Mouse (Mus musculus): ENCODE data around the gene Pet117. TPM values are rescaled to one million over a fixed set of nuclear protein-coding genes. Genes with fewer than 3 reads are reported as not detected.

Pet117 gene
- polyA plus RNA-seq, 1 experiment from 2014 or later: not detected

DNA sequence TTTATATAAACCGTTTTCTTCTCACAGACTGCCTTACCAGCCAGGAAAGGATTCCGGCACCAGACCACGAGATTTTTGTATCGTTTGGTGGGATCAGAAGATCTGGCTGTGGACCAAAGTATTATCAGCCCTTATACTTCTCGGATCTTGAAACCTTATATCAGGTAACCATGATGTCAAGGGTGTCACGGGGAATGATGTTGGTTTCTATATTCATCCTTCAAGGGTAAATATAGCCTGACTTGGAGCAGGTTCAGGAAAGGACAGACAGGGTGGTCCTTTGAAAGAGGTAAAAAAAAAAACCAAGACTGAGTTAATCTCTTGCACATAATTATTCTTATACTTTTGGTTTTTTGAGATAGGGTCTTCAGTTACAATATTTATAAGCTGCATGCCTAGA, 31.9 kb downstream of the Pet117 start:
- Histone ChIP-seq H3K9ac (ENCODE audit: low read length) (no peak overlapping the region), H3K36me3 (ENCODE audit: control insufficient read depth, insufficient read depth, low read length) (peaks cover 7% of the 10 kb centered on the region; the same call in 1 of the 2 replicates), H3K4me2 (no peak overlapping the region), H3K4me3 (ENCODE audit: low read depth, low read length) (no peak overlapping the region), H3K4me1 (ENCODE audit: control insufficient read depth, insufficient read depth, low read length) (no peaks in the 10 kb centered on the region), H3K9me3 (ENCODE audit: control insufficient read depth, low read length) (no peaks in the 10 kb centered on the region), H3K27me3 (ENCODE audit: control insufficient read depth, insufficient read depth, low read length) (no peaks in the 10 kb centered on the region), H3K27ac (ENCODE audit: low read depth, low read length) (no peak overlapping the region)
- 95% methylated on average over 6 of the region's 6 CpGs for WGBS
- DNase-seq (ENCODE audit: low spot score, missing footprints): no peak
- ATAC-seq (ENCODE audit: low FRiP score): no peak

DNA sequence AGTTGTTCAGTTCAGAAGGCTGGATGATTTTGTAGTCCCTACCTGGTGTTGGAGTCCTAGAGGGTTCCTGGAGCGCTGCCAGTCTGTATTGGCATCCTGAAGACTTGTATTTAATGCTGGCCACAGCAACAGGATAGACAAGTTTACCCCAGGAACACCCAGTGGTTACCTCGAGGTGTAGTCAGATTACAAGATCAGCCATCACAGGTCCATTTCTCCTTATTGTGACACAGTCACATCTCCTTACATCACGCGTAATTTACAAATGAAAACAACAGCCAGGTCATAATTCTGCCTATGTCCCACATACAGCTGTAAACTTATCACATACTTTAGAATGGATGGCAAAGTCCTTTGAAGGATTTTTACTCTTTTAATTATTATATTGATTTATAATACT, 40.2 kb downstream of the Pet117 start:
- Histone ChIP-seq H3K9me3 (ENCODE audit: control insufficient read depth, low read length) (no peaks in the 10 kb centered on the region), H3K36me3 (ENCODE audit: control insufficient read depth, insufficient read depth, low read length) (peaks cover 21% of the 10 kb centered on the region), H3K27ac (ENCODE audit: low read depth, low read length) (no peak overlapping the region), H3K4me2 (no peak overlapping the region), H3K4me1 (ENCODE audit: control insufficient read depth, insufficient read depth, low read length) (no peaks in the 10 kb centered on the region), H3K27me3 (ENCODE audit: control insufficient read depth, insufficient read depth, low read length) (no peaks in the 10 kb centered on the region), H3K4me3 (ENCODE audit: low read depth, low read length) (no peak overlapping the region), H3K9ac (ENCODE audit: low read length) (no peak overlapping the region)
- DNase-seq (ENCODE audit: low spot score, missing footprints) (no peak), ATAC-seq (ENCODE audit: low FRiP score) (no peak)
- 94% methylated on average over 4 of the region's 4 CpGs for WGBS

GRCm38 (mm10) chr2:144410603-144411002, 41.8 kb downstream of the Pet117 start:
- peaks cover 21% of the 10 kb centered on the region for H3K36me3 ChIP-seq (ENCODE audit: control insufficient read depth, insufficient read depth, low read length)
- ATAC-seq (ENCODE audit: low FRiP score): no peak
- no peak overlapping the region for H3K4me2 ChIP-seq
- no peak overlapping the region for H3K4me3 ChIP-seq (ENCODE audit: low read depth, low read length)
- WGBS: 93% methylated on average over 3 of the region's 3 CpGs
- H3K4me1 ChIP-seq (ENCODE audit: control insufficient read depth, insufficient read depth, low read length): no peaks in the 10 kb centered on the region
- H3K27ac ChIP-seq (ENCODE audit: low read depth, low read length): no peak overlapping the region
- H3K9ac ChIP-seq (ENCODE audit: low read length): no peak overlapping the region
- no peaks in the 10 kb centered on the region for H3K9me3 ChIP-seq (ENCODE audit: control insufficient read depth, low read length)
- DNase-seq (ENCODE audit: low spot score, missing footprints): no peak
- H3K27me3 ChIP-seq (ENCODE audit: control insufficient read depth, insufficient read depth, low read length): no peaks in the 10 kb centered on the region

DNA sequence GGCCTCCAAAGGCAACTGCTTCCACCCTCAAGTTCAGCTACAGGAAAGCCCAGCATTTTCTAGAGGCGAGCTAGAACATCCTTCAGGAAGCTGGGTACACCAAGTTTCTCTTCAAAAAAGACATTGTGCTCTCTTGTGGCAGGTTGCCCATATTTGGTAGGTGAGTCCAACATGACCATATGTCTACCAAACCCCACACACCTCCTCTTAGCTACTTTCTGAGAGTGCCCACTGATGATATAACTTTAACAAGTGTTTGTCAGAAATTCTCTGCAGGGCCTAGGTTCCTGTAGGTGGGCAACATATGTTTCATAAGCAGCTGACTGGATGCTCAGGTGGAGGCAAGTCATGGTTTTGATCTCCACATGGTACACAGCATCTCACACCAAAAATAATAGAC, 45.9 kb downstream of the Pet117 start:
- H3K9me3 ChIP-seq (ENCODE audit: control insufficient read depth, low read length): no peaks in the 10 kb centered on the region
- H3K4me1 ChIP-seq (ENCODE audit: control insufficient read depth, insufficient read depth, low read length): no peaks in the 10 kb centered on the region
- no peak overlapping the region for H3K4me3 ChIP-seq (ENCODE audit: low read depth, low read length)
- no peak overlapping the region for H3K9ac ChIP-seq (ENCODE audit: low read length)
- 92% methylated on average over 1 of the region's 1 CpGs for WGBS
- H3K27ac ChIP-seq (ENCODE audit: low read depth, low read length): no peak overlapping the region
- ATAC-seq (ENCODE audit: low FRiP score) (no peak), DNase-seq (ENCODE audit: low spot score, missing footprints) (no peak)
- H3K27me3 ChIP-seq (ENCODE audit: control insufficient read depth, insufficient read depth, low read length): no peaks in the 10 kb centered on the region
- H3K36me3 ChIP-seq (ENCODE audit: control insufficient read depth, insufficient read depth, low read length): peaks cover 2% of the 10 kb centered on the region; the same call in 1 of the 2 replicates
- no peak overlapping the region for H3K4me2 ChIP-seq

- no peak overlapping the region for H3K9ac ChIP-seq (ENCODE audit: low read length)
- H3K4me3 ChIP-seq (ENCODE audit: low read depth, low read length): no peak overlapping the region
- no peaks in the 10 kb centered on the region for H3K9me3 ChIP-seq (ENCODE audit: control insufficient read depth, low read length)
- ATAC-seq (ENCODE audit: low FRiP score): no peak
- DNase-seq (ENCODE audit: low spot score, missing footprints): no peak
- no peak overlapping the region for H3K27ac ChIP-seq (ENCODE audit: low read depth, low read length)
- no peaks in the 10 kb centered on the region for H3K27me3 ChIP-seq (ENCODE audit: control insufficient read depth, insufficient read depth, low read length)
- 47% methylated on average over 8 of the region's 8 CpGs for WGBS
- no peak overlapping the region for H3K4me2 ChIP-seq
- H3K4me1 ChIP-seq (ENCODE audit: control insufficient read depth, insufficient read depth, low read length): no peaks in the 10 kb centered on the region
- H3K36me3 ChIP-seq (ENCODE audit: control insufficient read depth, insufficient read depth, low read length): no peaks in the 10 kb centered on the region
Measured at GRCm38 (mm10) chr2:144416859-144417258, 48.1 kb downstream of the Pet117 start.

GRCm38 (mm10) chr2:144418062-144418461, 49.3 kb downstream of the Pet117 start:
- Histone ChIP-seq H3K9ac (ENCODE audit: low read length) (no peak overlapping the region), H3K4me2 (no peak overlapping the region), H3K27ac (ENCODE audit: low read depth, low read length) (no peak overlapping the region), H3K4me1 (ENCODE audit: control insufficient read depth, insufficient read depth, low read length) (no peaks in the 10 kb centered on the region), H3K4me3 (ENCODE audit: low read depth, low read length) (no peak overlapping the region), H3K36me3 (ENCODE audit: control insufficient read depth, insufficient read depth, low read length) (no peaks in the 10 kb centered on the region), H3K9me3 (ENCODE audit: control insufficient read depth, low read length) (no peaks in the 10 kb centered on the region), H3K27me3 (ENCODE audit: control insufficient read depth, insufficient read depth, low read length) (no peaks in the 10 kb centered on the region)
- DNase-seq (ENCODE audit: low spot score, missing footprints) (no peak), ATAC-seq (ENCODE audit: low FRiP score) (no peak)
- WGBS: 26% methylated on average over 2 of the region's 2 CpGs

DNA sequence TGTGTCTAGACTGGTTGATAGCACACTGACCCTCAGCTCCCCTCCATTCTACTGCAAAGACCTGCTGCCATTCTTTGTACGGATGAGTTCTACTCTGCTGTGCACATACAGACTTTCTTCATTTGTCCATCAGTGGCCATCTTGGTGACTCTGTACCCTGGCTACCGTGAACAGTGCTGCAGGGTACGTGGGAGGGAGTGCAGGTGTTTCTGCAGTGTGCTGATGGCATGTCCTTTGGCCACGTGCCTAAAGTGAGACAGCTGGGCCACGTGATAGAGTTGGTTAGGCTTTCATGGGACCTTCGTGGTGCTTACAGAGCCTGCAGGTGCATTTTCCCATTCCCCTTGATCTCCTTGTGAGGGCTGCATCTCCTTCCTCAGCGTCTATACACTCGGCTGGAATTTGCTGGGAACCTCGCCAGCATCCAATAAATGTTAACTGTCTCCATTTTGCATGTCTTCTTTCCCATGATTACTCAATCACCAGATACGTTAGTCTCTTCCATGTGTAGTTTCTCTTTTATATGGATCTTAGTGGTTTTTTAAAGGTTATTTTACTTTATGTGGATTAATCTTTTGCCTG, 53.4 kb downstream of the Pet117 start:
- 91% methylated on average over 10 of the region's 10 CpGs for WGBS
- DNase-seq (ENCODE audit: low spot score, missing footprints) (no peak), ATAC-seq (ENCODE audit: low FRiP score) (no peak)
- H3K36me3 ChIP-seq (ENCODE audit: control insufficient read depth, insufficient read depth, low read length): no peaks in the 10 kb centered on the region
- H3K4me2 ChIP-seq: no peak overlapping the region
- no peaks in the 10 kb centered on the region for H3K9me3 ChIP-seq (ENCODE audit: control insufficient read depth, low read length)
- no peaks in the 10 kb centered on the region for H3K4me1 ChIP-seq (ENCODE audit: control insufficient read depth, insufficient read depth, low read length)
- no peaks in the 10 kb centered on the region for H3K27me3 ChIP-seq (ENCODE audit: control insufficient read depth, insufficient read depth, low read length)
- no peak overlapping the region for H3K4me3 ChIP-seq (ENCODE audit: low read depth, low read length)
- H3K27ac ChIP-seq (ENCODE audit: low read depth, low read length): no peak overlapping the region
- H3K9ac ChIP-seq (ENCODE audit: low read length): no peak overlapping the region

Other genes starting within 250 kb of the Pet117 start
- gene Mgme1, start 98.3 kb upstream of the Pet117 start, polyA plus RNA-seq (2014; fragmentation: Nextera tagmentation; extraction: Ambion mirVana): 15.7 and 17.4 TPM in 2 replicates
- 105 and 111 TPM in 2 replicates for gene Snx5, start 98.1 kb upstream of the Pet117 start, polyA plus RNA-seq (2014; fragmentation: Nextera tagmentation; extraction: Ambion mirVana)
- gene Ovol2, start 36.9 kb upstream of the Pet117 start, polyA plus RNA-seq (2014; fragmentation: Nextera tagmentation; extraction: Ambion mirVana): 0.29 TPM in 1 of 2 replicates, not detected in the other
- 31.1 and 36.8 TPM in 2 replicates for gene Kat14, start within 50 bp of the Pet117 start, polyA plus RNA-seq (2014; fragmentation: Nextera tagmentation; extraction: Ambion mirVana)
- 3.0 and 3.4 TPM in 2 replicates for gene Dzank1, start 158.4 kb downstream of the Pet117 start, polyA plus RNA-seq (2014; fragmentation: Nextera tagmentation; extraction: Ambion mirVana)
- gene Polr3f, start 158.7 kb downstream of the Pet117 start, polyA plus RNA-seq (2014; fragmentation: Nextera tagmentation; extraction: Ambion mirVana): 30.3 and 33.2 TPM in 2 replicates
- gene Rbbp9, start 181.9 kb downstream of the Pet117 start, polyA plus RNA-seq (2014; fragmentation: Nextera tagmentation; extraction: Ambion mirVana): 75.9 and 78.0 TPM in 2 replicates
- gene Sec23b, start 187.2 kb downstream of the Pet117 start, polyA plus RNA-seq (2014; fragmentation: Nextera tagmentation; extraction: Ambion mirVana): 123 and 124 TPM in 2 replicates
- gene Smim26, start 225.1 kb downstream of the Pet117 start, polyA plus RNA-seq (2014; fragmentation: Nextera tagmentation; extraction: Ambion mirVana): 42.7 and 44.5 TPM in 2 replicates
- gene Dtd1, start 230.9 kb downstream of the Pet117 start, polyA plus RNA-seq (2014; fragmentation: Nextera tagmentation; extraction: Ambion mirVana): 36.4 and 40.1 TPM in 2 replicates